In genomic region chr7:18967603-18968002, GRCm38 (mm10) we compare ENCODE assay signal across 12 mouse cellular contexts. TPM values are rescaled to one million over a fixed set of nuclear protein-coding genes. Genes with fewer than 3 reads are reported as not detected.
DNase-seq lines count a peak whose midpoint lies in the region; ATAC-seq and TF ChIP-seq lines count a peak whose summit lies in the region.
"Had no signal": no experiment of that assay in that cellular context is flagged by ENCODE, and none has a peak within 500 bp of the region (broad histone marks: within the 10 kb centered on the region; RNA-seq: fewer than 3 reads in every experiment).

No protein-coding gene starts in this region.

- peaks cover 39% of the 10 kb centered on the region for H3K27me3 ChIP-seq in kidney, embryonic 16.5 days (ENCODE audit: insufficient read depth, low read length)
- peaks cover 17% of the 10 kb centered on the region for H3K27me3 ChIP-seq in hindbrain, embryonic 12.5 days
- no peaks in the 10 kb centered on the region for H3K27me3 ChIP-seq in midbrain, postnatal 0 days (ENCODE audit: insufficient read depth, low read length)

- WGBS in kidney, embryonic 16.5 days = 8% methylated on average over 8 of the region's 8 CpGs
- 6% methylated on average over 8 of the region's 8 CpGs for WGBS in hindbrain, embryonic 12.5 days
- 8% methylated on average over 8 of the region's 8 CpGs for WGBS in midbrain, postnatal 0 days

- no peak for TF ChIP-seq CTCF in midbrain, postnatal 0 days (IDR thresholded peaks at IDR 0.05)

- H3K9me3 ChIP-seq in kidney, embryonic 16.5 days (ENCODE audit: low read length) = 0 out of 2 replicates have a peak, but pooled peaks cover 4% of the 10 kb centered on the region
- no peaks in the 10 kb centered on the region; the same call in 1 of the 2 replicates for H3K9me3 ChIP-seq in hindbrain, embryonic 12.5 days (replicated peaks)
- no peaks in the 10 kb centered on the region for H3K9me3 ChIP-seq in midbrain, postnatal 0 days (ENCODE audit: low read length)

- H3K36me3 ChIP-seq in kidney, embryonic 16.5 days (ENCODE audit: insufficient read depth, low read length) = no peaks in the 10 kb centered on the region
- no peaks in the 10 kb centered on the region for H3K36me3 ChIP-seq in hindbrain, embryonic 12.5 days
- H3K36me3 ChIP-seq in midbrain, postnatal 0 days (ENCODE audit: insufficient read depth, low read length) = no peaks in the 10 kb centered on the region

- H3K27ac ChIP-seq in kidney, embryonic 16.5 days (ENCODE audit: low read length) = no peak overlapping the region
- H3K27ac ChIP-seq in hindbrain, embryonic 12.5 days = no peak overlapping the region
- no peak overlapping the region for H3K27ac ChIP-seq in midbrain, postnatal 0 days (ENCODE audit: low read depth, low read length)
- H3K27ac ChIP-seq: heart, adult 2 months; liver, embryonic 14.5 days had no signal

- no peak overlapping the region for H3K4me3 ChIP-seq in kidney, embryonic 16.5 days (ENCODE audit: low read length)
- H3K4me3 ChIP-seq in hindbrain, embryonic 12.5 days = no peak overlapping the region
- H3K4me3 ChIP-seq in midbrain, postnatal 0 days (ENCODE audit: low read depth, low read length) = no peak overlapping the region
- H3K4me3 ChIP-seq: heart, adult 2 months had no signal

- H3K9ac ChIP-seq in kidney, embryonic 16.5 days (replicated peaks; ENCODE audit: low read length) = no peak overlapping the region
- H3K9ac ChIP-seq in hindbrain, embryonic 12.5 days = no peak overlapping the region
- H3K9ac ChIP-seq in midbrain, postnatal 0 days (replicated peaks; ENCODE audit: low read length, poor library complexity, severe bottlenecking) = no peak overlapping the region
- H3K9ac ChIP-seq: liver, embryonic 14.5 days had no signal

- ATAC-seq in kidney, embryonic 16.5 days (ENCODE audit: low FRiP score, low TSS enrichment) = 0 out of 2 replicates have a peak, but pooled peaks have one; percentile 43
- 0 out of 2 replicates have a peak, but pooled peaks have one; percentile 26 for ATAC-seq in common myeloid progenitor, adult 5-6 weeks (replicated peaks; ENCODE audit: low read depth, poor library complexity, severe bottlenecking)
- peak; percentile 49 for ATAC-seq in hindbrain, embryonic 12.5 days (ENCODE audit: low FRiP score)
- peak; percentile 32; the same call in 1 of the 2 replicates for ATAC-seq in midbrain, postnatal 0 days (ENCODE audit: low FRiP score)

- H3K4me2 ChIP-seq in kidney, embryonic 16.5 days (replicated peaks; ENCODE audit: low read depth, low read length) = no peak overlapping the region
- H3K4me2 ChIP-seq in hindbrain, embryonic 12.5 days (replicated peaks) = no peak overlapping the region
- no peak overlapping the region for H3K4me2 ChIP-seq in midbrain, postnatal 0 days (ENCODE audit: low read depth, low read length, poor library complexity, severe bottlenecking)

- DNase-seq in kidney, postnatal 25 days = no peak
- DNase-seq in midbrain, postnatal 0 days (ENCODE audit: low spot score) = peak; percentile 40
- DNase-seq in frontal cortex, postnatal 36 days (ENCODE audit: low spot score in 2 of 2) = no peak
- no peak for DNase-seq in right cerebral cortex, adult 2 months (ENCODE audit: low spot score in 2 of 2)
- DNase-seq: cerebellum, postnatal 14 days; heart, adult 2 months; thymus, postnatal 25 days had no signal

- peaks cover 15% of the 10 kb centered on the region for H3K4me1 ChIP-seq in kidney, embryonic 16.5 days (ENCODE audit: insufficient read depth, low read length)
- peaks cover 22% of the 10 kb centered on the region for H3K4me1 ChIP-seq in hindbrain, embryonic 12.5 days
- H3K4me1 ChIP-seq in midbrain, postnatal 0 days (ENCODE audit: insufficient read depth, low read length) = peaks cover 4% of the 10 kb centered on the region; the same call in 1 of the 2 replicates

RNA-seq across cellular contexts. Expression of gene Nanos2, which starts 19.6 kb away (rescaled TPM):
- not detected in 2 replicates for polyA plus RNA-seq in kidney, embryonic 16.5 days (2015; fragmentation: Nextera tagmentation; extraction: Ambion mirVana)
- total RNA-seq in common myeloid progenitor, adult 5-6 weeks (2017) = not detected in 2 replicates
- 0.29 and 0.37 TPM in 2 replicates for polyA plus RNA-seq in hindbrain, embryonic 12.5 days (2016; fragmentation: Nextera tagmentation; extraction: Ambion mirVana)
- total RNA-seq in midbrain, postnatal 0 days (2014; rRNA removed) = 1.7 and 3.7 TPM in 2 replicates
- 0.59 and 1.3 TPM in 2 replicates for polyA plus RNA-seq in midbrain, postnatal 0 days (2015; fragmentation: Nextera tagmentation; extraction: Ambion mirVana)
- total RNA-seq: heart, adult 2 months had no signal
- polyA plus RNA-seq: liver, embryonic 14.5 days had no signal

RNA-seq across cellular contexts. Expression of gene Mypop, which starts 23.4 kb away (rescaled TPM):
- polyA plus RNA-seq in kidney, embryonic 16.5 days (2015; fragmentation: Nextera tagmentation; extraction: Ambion mirVana) = 3.3 and 4.0 TPM in 2 replicates
- total RNA-seq in common myeloid progenitor, adult 5-6 weeks (2017) = 0.64 TPM in 1 of 2 replicates, not detected in the other
- polyA plus RNA-seq in hindbrain, embryonic 12.5 days (2016; fragmentation: Nextera tagmentation; extraction: Ambion mirVana) = 6.8 and 6.9 TPM in 2 replicates
- 16.0 and 21.2 TPM in 2 replicates for total RNA-seq in midbrain, postnatal 0 days (2014; rRNA removed)
- polyA plus RNA-seq in midbrain, postnatal 0 days (2015; fragmentation: Nextera tagmentation; extraction: Ambion mirVana) = 4.7 and 5.0 TPM in 2 replicates

RNA-seq across cellular contexts. Expression of gene Irf2bp1, which starts 36.2 kb away (rescaled TPM):
- polyA plus RNA-seq in kidney, embryonic 16.5 days (2015; fragmentation: Nextera tagmentation; extraction: Ambion mirVana) = 21.4 and 23.5 TPM in 2 replicates
- total RNA-seq in common myeloid progenitor, adult 5-6 weeks (2017) = 13.1 and 14.6 TPM in 2 replicates
- 44.0 and 47.4 TPM in 2 replicates for polyA plus RNA-seq in hindbrain, embryonic 12.5 days (2016; fragmentation: Nextera tagmentation; extraction: Ambion mirVana)
- total RNA-seq in midbrain, postnatal 0 days (2014; rRNA removed) = 115 and 133 TPM in 2 replicates
- polyA plus RNA-seq in midbrain, postnatal 0 days (2015; fragmentation: Nextera tagmentation; extraction: Ambion mirVana) = 25.6 and 26.1 TPM in 2 replicates

RNA-seq across cellular contexts. Expression of gene Nova2, which starts 41.9 kb away (rescaled TPM):
- 0.67 and 0.77 TPM in 2 replicates for polyA plus RNA-seq in kidney, embryonic 16.5 days (2015; fragmentation: Nextera tagmentation; extraction: Ambion mirVana)
- total RNA-seq in common myeloid progenitor, adult 5-6 weeks (2017) = 0.14 TPM in 1 of 2 replicates, not detected in the other
- 11.2 and 12.5 TPM in 2 replicates for polyA plus RNA-seq in hindbrain, embryonic 12.5 days (2016; fragmentation: Nextera tagmentation; extraction: Ambion mirVana)
- 20.9 and 26.5 TPM in 2 replicates for total RNA-seq in midbrain, postnatal 0 days (2014; rRNA removed)
- polyA plus RNA-seq in midbrain, postnatal 0 days (2015; fragmentation: Nextera tagmentation; extraction: Ambion mirVana) = 8.7 and 10.1 TPM in 2 replicates

RNA-seq across cellular contexts. Expression of gene Foxa3, which starts 55.7 kb away (rescaled TPM):
- polyA plus RNA-seq in kidney, embryonic 16.5 days (2015; fragmentation: Nextera tagmentation; extraction: Ambion mirVana) = 0.35 and 0.75 TPM in 2 replicates
- total RNA-seq in common myeloid progenitor, adult 5-6 weeks (2017) = 0.50 TPM in 1 of 2 replicates, not detected in the other
- polyA plus RNA-seq in hindbrain, embryonic 12.5 days (2016; fragmentation: Nextera tagmentation; extraction: Ambion mirVana) = 0.10 and 0.73 TPM in 2 replicates
- total RNA-seq in midbrain, postnatal 0 days (2014; rRNA removed) = not detected in 2 replicates
- polyA plus RNA-seq in midbrain, postnatal 0 days (2015; fragmentation: Nextera tagmentation; extraction: Ambion mirVana) = not detected in 2 replicates
- total RNA-seq: heart, adult 2 months; left cerebral cortex, postnatal 14 days had no signal
